Mouse (Mus musculus) frontal cortex, postnatal 10 days (tissue): ENCODE measurements around the gene Akap11.

Source experiments
- DNase-seq, 2 experiments: peaks; one replicate each; pipeline ENCODE4 v3.0.0; 2022; ENCODE audit warnings: low spot score in 2 of 2, mixed read lengths in 1 of 2

Akap11 gene

DNA sequence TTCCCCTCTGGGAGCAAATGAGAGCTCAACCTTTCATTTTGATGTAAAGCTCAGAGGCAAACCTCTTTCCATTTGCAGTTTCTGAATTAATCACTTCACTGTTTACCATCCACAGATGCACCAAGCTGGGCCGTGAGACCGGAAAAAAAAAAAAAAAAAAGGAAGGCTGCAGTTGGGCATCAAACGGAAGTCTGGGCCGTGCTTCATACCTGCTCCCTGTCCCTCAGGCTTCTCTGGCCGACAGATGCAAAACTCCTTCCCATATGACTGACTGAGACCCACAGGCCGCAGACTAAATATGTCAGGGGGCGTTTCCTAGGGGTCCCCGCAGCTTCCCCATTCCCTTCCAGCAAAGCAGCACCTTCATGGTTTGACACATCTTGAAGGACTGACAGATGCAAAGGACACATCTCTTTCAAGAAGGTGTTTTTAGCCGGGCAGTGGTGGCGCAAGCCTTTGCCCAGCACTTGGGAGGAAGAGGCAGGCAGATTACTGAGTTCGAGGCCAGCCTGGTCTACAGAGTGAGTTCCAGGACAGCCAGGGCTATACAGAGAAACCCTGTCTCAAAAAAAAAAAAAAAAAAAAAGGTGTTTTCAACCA, 87.7 kb downstream of the Akap11 start:
- DNase-seq, result no peak

DNA sequence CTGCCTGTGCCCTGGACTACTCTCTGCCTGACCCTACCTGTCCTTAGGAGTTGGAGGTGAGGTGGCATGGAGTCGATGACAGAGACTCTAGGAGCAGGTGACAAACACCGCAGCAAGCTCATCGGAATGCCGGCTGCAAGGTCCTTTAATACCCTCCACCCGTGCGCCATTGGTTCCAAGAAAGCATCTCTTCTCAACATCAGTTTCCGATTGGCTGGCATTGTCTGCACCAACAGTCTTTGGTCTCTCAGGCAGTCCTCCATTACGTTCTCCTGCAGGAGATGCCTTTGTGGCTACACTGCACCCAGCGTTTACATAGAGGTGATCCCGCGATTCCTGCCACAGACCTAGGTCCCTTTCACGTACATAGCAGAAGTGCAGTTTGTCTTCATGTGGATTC, 88.6 kb downstream of the Akap11 start:
- no peak for DNase-seq

DNA sequence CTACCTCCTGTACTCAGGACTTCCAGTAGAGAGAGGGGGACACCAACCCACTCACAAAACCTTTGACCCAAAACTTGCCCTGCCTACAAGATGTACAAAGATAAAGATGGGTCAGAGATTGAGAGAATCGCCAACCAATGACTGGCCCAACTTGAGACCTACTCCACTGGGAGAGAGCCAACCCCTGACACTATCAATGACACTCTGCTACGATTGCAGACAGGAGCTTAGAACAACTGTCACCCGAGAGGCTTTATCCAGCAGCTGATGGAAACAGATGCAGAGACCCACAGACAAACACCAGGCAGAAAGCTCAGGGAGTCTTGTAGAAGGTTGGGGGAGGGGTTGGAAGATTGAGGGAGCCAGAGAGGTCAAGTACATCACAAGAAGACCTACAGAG, 89.1 kb downstream of the Akap11 start:
- DNase-seq, result no peak
